Mouse (Mus musculus) olfactory bulb, adult 2 months (tissue): ENCODE measurements around the gene Rpp38.

Experiments used
- CTCF ChIP-seq: fragments of 200-500 bp; IDR thresholded peaks from 2 replicates; pipeline ENCODE4 v1.5.1; 2012; ENCODE audit warnings: low read depth, mild to moderate bottlenecking, low read length, moderate library complexity; ENCODE audit not compliant: insufficient read depth
- POLR2A ChIP-seq: fragments of 200-500 bp; IDR thresholded peaks from 2 replicates; pipeline ENCODE4 v1.6.1; 2012; ENCODE audit warnings: mild to moderate bottlenecking, low read depth, low read length, moderate library complexity; ENCODE audit not compliant: insufficient read depth

DNA sequence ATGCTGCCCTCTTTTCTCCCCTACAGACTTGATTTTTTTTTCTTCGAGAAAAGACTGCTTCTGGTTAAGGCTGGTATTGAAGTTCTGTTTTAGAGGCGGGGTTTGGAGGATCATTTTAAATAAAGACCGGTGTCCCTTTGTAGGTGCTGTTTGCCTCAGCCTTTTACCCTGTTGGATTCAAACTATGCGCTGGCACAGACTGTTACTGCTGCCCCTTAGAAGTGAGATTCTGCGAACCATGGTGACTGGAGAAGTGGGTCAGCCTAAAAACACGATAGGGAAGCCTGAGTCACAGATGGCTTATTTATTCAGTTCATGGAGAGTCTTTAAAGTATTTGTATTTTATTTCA is 47.3 kb downstream of the Rpp38 start:
- TF ChIP-seq CTCF (no peak), POLR2A (no peak)
